Mouse (Mus musculus) midbrain, embryonic 12.5 days (tissue): ENCODE results near the gene Catsperd. TPM values are rescaled to one million over a fixed set of nuclear protein-coding genes. Genes with fewer than 3 reads are reported as not detected.

Source experiments
- ATAC-seq: fragments of 200-750 bp; cut with Nextera tagmentation; 2 replicates; pipeline ENCODE4 v1.8.0; 2017; ENCODE audit warnings: low read depth, moderate TSS enrichment, moderate library complexity; ENCODE audit not compliant: low FRiP score
- H3K27ac ChIP-seq: fragments of 300-500 bp; sonication (generic); replicated peaks from 2 replicates; pipeline ENCODE4 v1.5.1; 2016; ENCODE audit warnings: mild to moderate bottlenecking
- H3K27me3 ChIP-seq: fragments of 300-500 bp; sonication (generic); 2 replicates; pipeline ENCODE4 v1.6.1; 2016; ENCODE audit warnings: mild to moderate bottlenecking
- H3K36me3 ChIP-seq: fragments of 300-500 bp; sonication (generic); 2 replicates; pipeline ENCODE4 v1.6.1; 2016
- H3K4me1 ChIP-seq: fragments of 300-500 bp; sonication (generic); 2 replicates; pipeline ENCODE4 v1.6.1; 2016
- H3K4me2 ChIP-seq: fragments of 300-500 bp; sonication (generic); replicated peaks from 2 replicates; pipeline ENCODE4 v1.6.1; 2016; ENCODE audit warnings: mild to moderate bottlenecking, moderate library complexity
- H3K4me3 ChIP-seq: fragments of 300-500 bp; sonication (generic); 2 replicates; pipeline ENCODE4 v1.5.1; 2016; ENCODE audit warnings: mild to moderate bottlenecking
- H3K9ac ChIP-seq: fragments of 300-500 bp; sonication (generic); replicated peaks from 2 replicates; pipeline ENCODE4 v1.6.1; 2016; ENCODE audit warnings: mild to moderate bottlenecking, moderate library complexity
- H3K9me3 ChIP-seq: fragments of 300-500 bp; sonication (generic); 2 replicates; pipeline ENCODE4 v1.6.1; 2016; ENCODE audit warnings: mild to moderate bottlenecking
- WGBS: fragments of 180-500 bp; shearing (Covaris S2); methylation state at CpG from one replicate; pipeline ENCODE4 v1.1.7; 2016; 5-methylcytosine and 5-hydroxymethylcytosine counted together
- polyA plus RNA-seq: library from polyadenylated mRNA; unstranded; fragments of >200 nt; fragmentation: Nextera tagmentation; extraction: Ambion mirVana; gene quantifications from 2 replicates; pipeline ENCODE4 v1.2.1, GENCODE M21; 2016

The Catsperd gene
- polyA plus RNA-seq, 1 experiment from 2014 or later: 0.80 TPM

- Histone ChIP-seq H3K4me3 (no peak overlapping the region), H3K27me3 (no peaks in the 10 kb centered on the region), H3K4me1 (no peaks in the 10 kb centered on the region), H3K9ac (no peak overlapping the region), H3K4me2 (no peak overlapping the region), H3K9me3 (no peaks in the 10 kb centered on the region), H3K36me3 (peaks cover 98% of the 10 kb centered on the region), H3K27ac (no peak overlapping the region)
- ATAC-seq: no peak
- 96% methylated on average over 2 of the region's 2 CpGs for WGBS
Observed at GRCm38 (mm10) chr17:56700451-56700850, 72.5 kb downstream of the Catsperd start.

GRCm38 (mm10) chr17:56703038-56703437, 75.1 kb downstream of the Catsperd start:
- Histone ChIP-seq H3K27ac (no peak overlapping the region), H3K27me3 (no peaks in the 10 kb centered on the region), H3K4me1 (no peaks in the 10 kb centered on the region), H3K4me2 (no peak overlapping the region), H3K4me3 (no peak overlapping the region), H3K9me3 (no peaks in the 10 kb centered on the region), H3K36me3 (peaks cover 99% of the 10 kb centered on the region), H3K9ac (no peak overlapping the region)
- no peak for ATAC-seq
- 92% methylated on average over 4 of the region's 4 CpGs for WGBS

DNA sequence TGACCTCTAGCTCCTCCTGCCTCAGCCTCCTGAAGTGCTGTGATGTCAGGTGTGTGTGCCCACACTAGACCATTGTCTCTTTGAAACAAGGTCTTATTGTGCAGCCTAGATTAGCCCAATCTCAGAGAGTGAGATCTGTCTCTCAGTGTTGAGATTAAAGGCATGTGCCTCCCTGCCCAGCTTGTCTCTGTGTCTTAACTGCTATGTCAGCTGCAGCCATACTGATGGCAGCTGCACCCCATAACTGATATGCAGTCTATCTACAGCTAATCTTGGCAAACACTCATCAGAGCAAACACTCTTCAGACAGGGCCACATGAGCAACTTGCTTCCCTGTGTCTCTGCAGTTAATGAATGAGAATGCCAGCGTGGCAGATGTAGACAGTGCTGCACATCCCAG, 78.6 kb downstream of the Catsperd start:
- WGBS: 94% methylated on average over 1 of the region's 1 CpGs
- H3K4me2 ChIP-seq: no peak overlapping the region
- H3K27me3 ChIP-seq: no peaks in the 10 kb centered on the region
- H3K4me1 ChIP-seq: no peaks in the 10 kb centered on the region
- no peaks in the 10 kb centered on the region for H3K9me3 ChIP-seq
- H3K27ac ChIP-seq: no peak overlapping the region
- H3K9ac ChIP-seq: no peak overlapping the region
- no peak for ATAC-seq
- H3K36me3 ChIP-seq: peaks cover 99% of the 10 kb centered on the region
- H3K4me3 ChIP-seq: no peak overlapping the region

GRCm38 (mm10) chr17:56708692-56709091, 80.7 kb downstream of the Catsperd start:
- no peak overlapping the region for H3K4me3 ChIP-seq
- no peaks in the 10 kb centered on the region for H3K27me3 ChIP-seq
- WGBS: 79% methylated on average over 4 of the region's 4 CpGs
- H3K4me1 ChIP-seq: no peaks in the 10 kb centered on the region
- no peak overlapping the region for H3K9ac ChIP-seq
- no peaks in the 10 kb centered on the region for H3K9me3 ChIP-seq
- no peak overlapping the region for H3K4me2 ChIP-seq
- ATAC-seq: no peak
- no peak overlapping the region for H3K27ac ChIP-seq
- peaks cover 91% of the 10 kb centered on the region for H3K36me3 ChIP-seq

- 90% methylated on average over 3 of the region's 3 CpGs for WGBS
- no peak overlapping the region for H3K9ac ChIP-seq
- H3K27me3 ChIP-seq: no peaks in the 10 kb centered on the region
- no peak for ATAC-seq
- H3K27ac ChIP-seq: no peak overlapping the region
- peaks cover 81% of the 10 kb centered on the region for H3K36me3 ChIP-seq
- H3K4me2 ChIP-seq: no peak overlapping the region
- H3K9me3 ChIP-seq: no peaks in the 10 kb centered on the region
- H3K4me1 ChIP-seq: no peaks in the 10 kb centered on the region
- H3K4me3 ChIP-seq: no peak overlapping the region
Observed at GRCm38 (mm10) chr17:56709708-56710107, 81.8 kb downstream of the Catsperd start.

Other genes with a start within 250 kb of the Catsperd start
- 290 and 332 TPM in 2 replicates for gene Ptprs, start 151.7 kb upstream of the Catsperd start, polyA plus RNA-seq
- gene Znrf4, start 115.7 kb upstream of the Catsperd start, polyA plus RNA-seq: not detected in 2 replicates
- gene Gm20219, start 73.8 kb upstream of the Catsperd start, polyA plus RNA-seq: 1.6 and 1.9 TPM in 2 replicates
- gene Safb2, start 43.6 kb upstream of the Catsperd start, polyA plus RNA-seq: 94.7 and 107 TPM in 2 replicates
- gene Safb, start 43.3 kb upstream of the Catsperd start, polyA plus RNA-seq: 168 and 177 TPM in 2 replicates
- 174 and 178 TPM in 2 replicates for gene 2410015M20Rik, start 18.4 kb upstream of the Catsperd start, polyA plus RNA-seq
- 1,173 and 1,210 TPM in 2 replicates for gene Rpl36, start 14.7 kb upstream of the Catsperd start, polyA plus RNA-seq
- gene Lonp1, start 1.3 kb upstream of the Catsperd start, polyA plus RNA-seq: 52.1 TPM in 2 replicates
- gene Ranbp3, start 45.2 kb downstream of the Catsperd start, polyA plus RNA-seq: 109 and 115 TPM in 2 replicates
- 325 and 338 TPM in 2 replicates for gene Ndufa11, start 89.6 kb downstream of the Catsperd start, polyA plus RNA-seq
- 15.4 and 18.2 TPM in 2 replicates for gene Vmac, start 89.9 kb downstream of the Catsperd start, polyA plus RNA-seq
- gene Nrtn, start 129.4 kb downstream of the Catsperd start, polyA plus RNA-seq: 6.7 and 8.8 TPM in 2 replicates
- gene Dus3l, start 136.6 kb downstream of the Catsperd start, polyA plus RNA-seq: 48.7 and 53.9 TPM in 2 replicates
- 2.0 TPM in 2 replicates for gene Prr22, start 142.1 kb downstream of the Catsperd start, polyA plus RNA-seq
- 6.3 and 8.2 TPM in 2 replicates for gene Rfx2, start 202.9 kb downstream of the Catsperd start, polyA plus RNA-seq
- gene Acsbg2, start 246.3 kb downstream of the Catsperd start, polyA plus RNA-seq: not detected in 2 replicates
- 0.50 and 0.63 TPM in 2 replicates for gene 1700061G19Rik, start 247.3 kb downstream of the Catsperd start, polyA plus RNA-seq